Mouse (Mus musculus): ENCODE results near the gene Olfr1499. TPM values are rescaled to one million over a fixed set of nuclear protein-coding genes. Genes with fewer than 3 reads are reported as not detected.

The Olfr1499 gene
- polyA plus RNA-seq, 1 experiment from 2014 or later, result not detected

DNA sequence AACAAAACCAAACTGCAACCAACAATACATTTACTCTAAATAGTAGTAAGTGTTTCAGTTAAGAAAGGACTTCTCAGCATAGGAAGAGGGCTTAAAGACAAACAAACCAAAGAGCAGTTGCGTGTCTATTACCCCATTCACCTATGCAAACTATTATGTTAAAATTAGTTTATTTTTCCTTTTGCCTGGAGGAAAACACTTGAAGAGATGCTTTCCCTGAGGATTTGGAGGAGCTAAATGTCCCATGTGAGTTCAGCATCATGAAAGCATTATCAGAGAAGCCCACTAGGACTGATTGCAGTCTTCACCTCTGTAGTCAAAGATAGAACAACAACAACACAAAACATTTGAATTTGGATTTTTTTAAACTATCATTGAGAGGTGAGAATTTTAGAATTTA is 41.7 kb downstream of the Olfr1499 start, which contains the start of gene Olfr1496:
TSS of gene Olfr1496 (plus strand) at position 301 of the 400 bp plus-strand sequence.
- ATAC-seq (ENCODE audit: low FRiP score, low TSS enrichment), result no peak

DNA sequence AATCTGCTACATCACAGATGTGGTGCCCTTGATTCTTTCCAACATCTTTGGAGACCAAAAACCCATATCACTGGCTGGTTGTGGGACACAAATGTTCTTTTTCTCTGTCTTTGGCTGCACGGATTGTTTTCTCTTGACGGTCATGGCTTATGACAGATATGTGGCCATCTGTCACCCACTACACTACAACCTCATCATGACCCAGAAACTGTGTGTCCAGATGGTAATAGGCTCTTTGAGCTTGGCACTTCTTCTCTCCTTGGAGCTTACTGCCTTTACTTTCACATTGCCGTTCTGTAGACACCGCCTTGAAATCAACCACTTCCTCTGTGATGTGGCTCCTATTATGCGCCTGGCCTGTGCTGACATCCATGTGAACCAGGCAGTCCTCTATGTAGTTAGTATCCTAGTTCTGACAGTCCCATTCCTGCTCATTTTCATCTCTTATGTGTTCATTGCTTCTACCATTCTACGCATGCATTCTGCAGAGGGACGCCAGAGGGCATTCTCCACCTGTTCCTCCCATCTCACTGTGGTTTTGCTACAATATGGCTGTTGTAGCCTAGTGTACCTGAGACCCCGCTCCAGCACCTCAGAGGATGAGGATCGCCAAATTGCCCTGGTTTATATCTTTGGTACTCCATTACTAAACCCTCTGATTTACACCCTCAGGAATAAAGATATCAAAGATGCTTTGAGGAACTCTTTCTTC is 50.5 kb downstream of the Olfr1499 start:
- Histone ChIP-seq H3K4me3 (ENCODE audit: low read length) (no peak overlapping the region), H3K9ac (replicated peaks; ENCODE audit: low read length) (no peak overlapping the region), H3K27me3 (ENCODE audit: insufficient read depth, low read length) (no peaks in the 10 kb centered on the region), H3K4me2 (replicated peaks; ENCODE audit: low read depth, low read length) (no peak overlapping the region), H3K36me3 (ENCODE audit: insufficient read depth, low read length) (no peaks in the 10 kb centered on the region), H3K27ac (ENCODE audit: low read length) (no peak overlapping the region), H3K9me3 (ENCODE audit: low read length) (no peaks in the 10 kb centered on the region), H3K4me1 (ENCODE audit: insufficient read depth, low read length) (no peaks in the 10 kb centered on the region)
- ATAC-seq (ENCODE audit: low FRiP score, low TSS enrichment), result no peak
- WGBS, result 87% methylated on average over 9 of the region's 9 CpGs

More for the DNA sequence above, 41.7 kb downstream of the Olfr1499 start, which contains the start of gene Olfr1496:
- Histone ChIP-seq H3K4me1 (ENCODE audit: insufficient read depth, low read length) (no peaks in the 10 kb centered on the region), H3K4me3 (ENCODE audit: low read length) (no peak within 1 kb of the TSS), H3K9ac (replicated peaks; ENCODE audit: low read length) (no peak within 1 kb of the TSS), H3K36me3 (ENCODE audit: insufficient read depth, low read length) (no peaks in the 10 kb centered on the region), H3K9me3 (ENCODE audit: low read length) (no peaks in the 10 kb centered on the region), H3K27ac (ENCODE audit: low read length) (no peak within 1 kb of the TSS), H3K27me3 (ENCODE audit: insufficient read depth, low read length) (no peaks in the 10 kb centered on the region), H3K4me2 (replicated peaks; ENCODE audit: low read depth, low read length) (no peak within 1 kb of the TSS)
- 85% methylated on average over 1 of the region's 1 CpGs for WGBS

DNA sequence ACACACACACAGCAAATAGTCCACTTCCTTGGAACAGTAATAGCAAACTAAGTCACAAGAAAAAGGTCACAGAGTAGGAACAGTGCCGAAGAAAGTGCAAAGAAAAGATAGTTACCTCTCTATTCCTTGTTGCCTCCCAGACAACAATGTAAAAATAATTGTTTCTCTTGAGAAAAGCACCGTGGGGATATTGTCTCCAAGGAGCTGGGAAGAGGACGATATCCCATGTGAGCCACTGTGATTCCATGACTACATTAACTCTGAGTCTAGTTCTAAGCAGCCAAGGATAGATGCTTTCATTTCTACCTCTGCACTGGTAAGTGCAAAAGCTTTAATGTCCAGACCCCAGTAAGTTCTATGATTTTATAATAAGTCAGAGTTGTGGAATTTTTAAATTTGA is 54.9 kb downstream of the Olfr1499 start, which contains the start of gene Olfr1495:
TSS of gene Olfr1495 (plus strand) at position 301 of the 400 bp plus-strand sequence.
- Histone ChIP-seq H3K27me3 (ENCODE audit: insufficient read depth, low read length) (no peaks in the 10 kb centered on the region), H3K4me3 (ENCODE audit: low read length) (no peak within 1 kb of the TSS), H3K9me3 (ENCODE audit: low read length) (no peaks in the 10 kb centered on the region), H3K9ac (replicated peaks; ENCODE audit: low read length) (no peak within 1 kb of the TSS), H3K4me1 (ENCODE audit: insufficient read depth, low read length) (no peaks in the 10 kb centered on the region), H3K27ac (ENCODE audit: low read length) (no peak within 1 kb of the TSS), H3K4me2 (replicated peaks; ENCODE audit: low read depth, low read length) (no peak within 1 kb of the TSS), H3K36me3 (ENCODE audit: insufficient read depth, low read length) (no peaks in the 10 kb centered on the region)
- 77% methylated on average over 3 of the region's 3 CpGs for WGBS
- ATAC-seq (ENCODE audit: low FRiP score, low TSS enrichment), result no peak

Other genes starting within 250 kb of the Olfr1499 start
- not detected in 2 replicates for gene Olfr1484, start 235.9 kb downstream of the Olfr1499 start, polyA plus RNA-seq (2015; fragmentation: Nextera tagmentation; extraction: Ambion mirVana)
- not detected in 2 replicates for gene Olfr1487, start 202.1 kb downstream of the Olfr1499 start, polyA plus RNA-seq (2015; fragmentation: Nextera tagmentation; extraction: Ambion mirVana)
- gene Olfr1489, start 187.8 kb downstream of the Olfr1499 start, polyA plus RNA-seq (2015; fragmentation: Nextera tagmentation; extraction: Ambion mirVana), result not detected in 2 replicates
- gene Olfr1490, start 168.4 kb downstream of the Olfr1499 start, polyA plus RNA-seq (2015; fragmentation: Nextera tagmentation; extraction: Ambion mirVana), result not detected in 2 replicates
- not detected in 2 replicates for gene Olfr1491, start 122.2 kb downstream of the Olfr1499 start, polyA plus RNA-seq (2015; fragmentation: Nextera tagmentation; extraction: Ambion mirVana)
- gene Olfr1493-ps1, start 96.2 kb downstream of the Olfr1499 start, polyA plus RNA-seq (2015; fragmentation: Nextera tagmentation; extraction: Ambion mirVana), result not detected in 2 replicates
- gene Olfr1494, start 79.7 kb downstream of the Olfr1499 start, polyA plus RNA-seq (2015; fragmentation: Nextera tagmentation; extraction: Ambion mirVana), result not detected in 2 replicates
- gene Olfr1495, start 54.8 kb downstream of the Olfr1499 start, polyA plus RNA-seq (2015; fragmentation: Nextera tagmentation; extraction: Ambion mirVana), result not detected in 2 replicates
- gene Olfr1496, start 41.6 kb downstream of the Olfr1499 start, polyA plus RNA-seq (2015; fragmentation: Nextera tagmentation; extraction: Ambion mirVana), result not detected in 2 replicates
- not detected in 2 replicates for gene Olfr1497, start 21.2 kb downstream of the Olfr1499 start, polyA plus RNA-seq (2015; fragmentation: Nextera tagmentation; extraction: Ambion mirVana)
- gene Olfr1500, start 11.0 kb upstream of the Olfr1499 start, polyA plus RNA-seq (2015; fragmentation: Nextera tagmentation; extraction: Ambion mirVana), result not detected in 2 replicates
- gene Olfr1501, start 31.2 kb upstream of the Olfr1499 start, polyA plus RNA-seq (2015; fragmentation: Nextera tagmentation; extraction: Ambion mirVana), result not detected in 2 replicates
- gene Olfr1502, start 42.3 kb upstream of the Olfr1499 start, polyA plus RNA-seq (2015; fragmentation: Nextera tagmentation; extraction: Ambion mirVana), result not detected in 2 replicates
- not detected in 2 replicates for gene Olfr1504, start 78.5 kb upstream of the Olfr1499 start, polyA plus RNA-seq (2015; fragmentation: Nextera tagmentation; extraction: Ambion mirVana)
- not detected in 2 replicates for gene Olfr1505, start 94.1 kb upstream of the Olfr1499 start, polyA plus RNA-seq (2015; fragmentation: Nextera tagmentation; extraction: Ambion mirVana)

Measured in kidney, embryonic 16.5 days (tissue).